Mouse (Mus musculus) natural killer cell, adult 2 months (primary cell): ENCODE results near the gene Ermp1.
A peak's percentile ranks its signal among the peaks of the same experiment; 100 is the strongest.

ENCODE experiments used
- DNase-seq, 2 experiments: peaks; one replicate each; pipeline ENCODE4 v3.0.0; 2022; ENCODE audit warnings: low spot score in 2 of 2

Ermp1 gene

GRCm38 (mm10) chr19:29647651-29648549, at the start of gene Ermp1:
Gene Ermp1, minus strand, starts transcription at chr19:29648415.
- peak; percentile 92 to 94 for DNase-seq

GRCm38 (mm10) chr19:29697245-29697874, 49.1 kb upstream of the Ermp1 start, which contains the start of gene Mlana:
Gene Mlana, plus strand, starts transcription at chr19:29697824.
- no peak for DNase-seq

GRCm38 (mm10) chr19:29696840-29697239, 48.6 kb upstream of the Ermp1 start:
- DNase-seq: no peak

GRCm38 (mm10) chr19:29696309-29696708, 48.1 kb upstream of the Ermp1 start:
- no peak for DNase-seq

GRCm38 (mm10) chr19:29695071-29695470, 46.9 kb upstream of the Ermp1 start:
- no peak for DNase-seq

- peak; percentile 62 to 82 for DNase-seq
These were observed 35.8 kb upstream of the Ermp1 start for GRCm38 (mm10) chr19:29683844-29684540.

- no peak for DNase-seq
These were observed 32.3 kb upstream of the Ermp1 start for GRCm38 (mm10) chr19:29680182-29681152.

- DNase-seq: no peak
These were observed 30.1 kb upstream of the Ermp1 start for GRCm38 (mm10) chr19:29678181-29678778.

- no peak for DNase-seq
These were observed 28.4 kb upstream of the Ermp1 start for GRCm38 (mm10) chr19:29676479-29677193.

- no peak for DNase-seq
These were observed 27.4 kb upstream of the Ermp1 start for GRCm38 (mm10) chr19:29675562-29676078.

- DNase-seq: no peak
These were observed 26.7 kb upstream of the Ermp1 start for GRCm38 (mm10) chr19:29674946-29675345.

GRCm38 (mm10) chr19:29672660-29673059, 24.4 kb upstream of the Ermp1 start:
- DNase-seq: no peak

- DNase-seq: no peak
These were observed 22.9 kb upstream of the Ermp1 start for GRCm38 (mm10) chr19:29671160-29671559.

- no peak for DNase-seq
These were observed 22.0 kb upstream of the Ermp1 start for GRCm38 (mm10) chr19:29670247-29670646.

- DNase-seq: no peak
These were observed 19.9 kb upstream of the Ermp1 start for GRCm38 (mm10) chr19:29668135-29668534.

GRCm38 (mm10) chr19:29666965-29667594, 18.9 kb upstream of the Ermp1 start:
- no peak for DNase-seq

- DNase-seq: no peak
These were observed 17.9 kb upstream of the Ermp1 start for GRCm38 (mm10) chr19:29666164-29666563.

- DNase-seq: no peak
These were observed 16.7 kb upstream of the Ermp1 start for GRCm38 (mm10) chr19:29664934-29665333.

- DNase-seq: no peak
These were observed 15.6 kb upstream of the Ermp1 start for GRCm38 (mm10) chr19:29663780-29664179.
